Mouse (Mus musculus) forebrain, embryonic 16.5 days (tissue): ENCODE results near the gene Tcf25. TPM values are rescaled to one million over a fixed set of nuclear protein-coding genes. Genes with fewer than 3 reads are reported as not detected.
"Not testable (repeated sequence)": the region's sequence is repeated elsewhere in the genome, so short reads cannot be mapped to it uniquely, and the experiment has no call there.

Source experiments
- ATAC-seq: fragments of 200-750 bp; cut with Nextera tagmentation; 2 replicates; pipeline ENCODE4 v1.8.0; 2017; ENCODE audit warnings: mild to moderate bottlenecking, moderate library complexity
- H3K27ac ChIP-seq: fragments of 300-500 bp; sonication (generic); 2 replicates; pipeline ENCODE4 v1.5.1; 2014; ENCODE audit warnings: low read length, control low read depth
- H3K27me3 ChIP-seq: fragments of 300-500 bp; sonication (generic); replicated peaks from 2 replicates; pipeline ENCODE4 v1.6.1; 2014; ENCODE audit warnings: low read length; ENCODE audit not compliant: control insufficient read depth, insufficient read depth
- H3K36me3 ChIP-seq: fragments of 300-500 bp; sonication (generic); 2 replicates; pipeline ENCODE4 v1.6.1; 2014; ENCODE audit not compliant: control insufficient read depth, insufficient read depth
- H3K4me1 ChIP-seq: fragments of 300-500 bp; sonication (generic); replicated peaks from 2 replicates; pipeline ENCODE4 v1.6.1; 2014; ENCODE audit warnings: low read length; ENCODE audit not compliant: control insufficient read depth, insufficient read depth
- H3K4me2 ChIP-seq: fragments of 300-500 bp; sonication (generic); 2 replicates; pipeline ENCODE4 v1.6.1; 2014; ENCODE audit warnings: mild to moderate bottlenecking, low read length, control low read depth
- H3K4me3 ChIP-seq: fragments of 300-500 bp; sonication (generic); replicated peaks from 2 replicates; pipeline ENCODE4 v1.5.1; 2014; ENCODE audit warnings: mild to moderate bottlenecking, low read length, control low read depth
- H3K9ac ChIP-seq: fragments of 300-500 bp; sonication (generic); replicated peaks from 2 replicates; pipeline ENCODE4 v1.6.1; 2014; ENCODE audit warnings: low read depth, low read length, control low read depth
- H3K9me3 ChIP-seq: fragments of 300-500 bp; sonication (generic); 2 replicates; pipeline ENCODE4 v1.6.1; 2016; ENCODE audit warnings: low read length; ENCODE audit not compliant: control insufficient read depth
- WGBS: fragments of 180-500 bp; shearing (Covaris S2); extraction: QIAGEN DNeasy Blood & Tissue Kit; methylation state at CpG from one replicate; pipeline ENCODE4 v1.1.7; 2014; 5-methylcytosine and 5-hydroxymethylcytosine counted together
- polyA plus RNA-seq: library from polyadenylated mRNA; unstranded; fragments of >200 nt; fragmentation: Nextera tagmentation; extraction: Ambion mirVana; gene quantifications from 2 replicates; pipeline ENCODE4 v1.2.1, GENCODE M21; 2015

The Tcf25 gene
- polyA plus RNA-seq, 1 experiment from 2014 or later, result 283 TPM

- H3K9me3 ChIP-seq, result peaks cover 5% of the 10 kb centered on the region; the same call in 1 of the 2 replicates
- H3K36me3 ChIP-seq, result peaks cover 35% of the 10 kb centered on the region
- WGBS, result 17% methylated on average over 16 of the region's 17 CpGs
- no peak overlapping the region for H3K4me2 ChIP-seq
- H3K9ac ChIP-seq, result no peak overlapping the region
- no peak overlapping the region for H3K4me3 ChIP-seq
- ATAC-seq, result peak; percentile 71
- no peak overlapping the region for H3K27ac ChIP-seq
- H3K4me1 ChIP-seq, result peaks cover 5% of the 10 kb centered on the region
- no peaks in the 10 kb centered on the region for H3K27me3 ChIP-seq
Observed at GRCm38 (mm10) chr8:123422056-123422780, 48.7 kb downstream of the Tcf25 start.

- Histone ChIP-seq H3K9me3 (peaks cover 9% of the 10 kb centered on the region), H3K9ac (no peak overlapping the region), H3K4me1 (peaks cover 2% of the 10 kb centered on the region; the same call in 1 of the 2 replicates), H3K27ac (no peak overlapping the region), H3K36me3 (peaks cover 35% of the 10 kb centered on the region), H3K4me3 (no peak overlapping the region), H3K4me2 (no peak overlapping the region), H3K27me3 (no peaks in the 10 kb centered on the region)
- ATAC-seq, result peak; percentile 21
- whole genome bisulfite sequencing, result 27% methylated on average over 3 of the region's 3 CpGs
Observed at GRCm38 (mm10) chr8:123422781-123423159, 49.2 kb downstream of the Tcf25 start.

- no peaks in the 10 kb centered on the region for H3K27me3 ChIP-seq
- ATAC-seq, result no peak
- H3K36me3 ChIP-seq, result peaks cover 31% of the 10 kb centered on the region
- peaks cover 2% of the 10 kb centered on the region; the same call in 1 of the 2 replicates for H3K4me1 ChIP-seq
- H3K4me3 ChIP-seq, result no peak within 1 kb of the TSS
- WGBS, result 87% methylated on average over 7 of the region's 7 CpGs
- no peak within 1 kb of the TSS for H3K9ac ChIP-seq
- H3K9me3 ChIP-seq, result peaks cover 16% of the 10 kb centered on the region
- no peak within 1 kb of the TSS for H3K27ac ChIP-seq
- H3K4me2 ChIP-seq, result no peak within 1 kb of the TSS
Observed at GRCm38 (mm10) chr8:123423441-123423840, 49.9 kb downstream of the Tcf25 start, which contains the start of gene Def8. Gene Def8 (plus strand): TSS chr8:123423527.

- peaks cover 9% of the 10 kb centered on the region; the same call in 1 of the 2 replicates for H3K36me3 ChIP-seq
- H3K9ac ChIP-seq, result no peak overlapping the region
- no peak overlapping the region for H3K4me2 ChIP-seq
- H3K4me3 ChIP-seq, result no peak overlapping the region
- peaks cover 27% of the 10 kb centered on the region for H3K9me3 ChIP-seq
- no peak for ATAC-seq
- H3K27me3 ChIP-seq, result no peaks in the 10 kb centered on the region
- peaks cover 2% of the 10 kb centered on the region; the same call in 1 of the 2 replicates for H3K4me1 ChIP-seq
- H3K27ac ChIP-seq, result no peak overlapping the region
- WGBS, result 97% methylated on average over 27 of the region's 27 CpGs
Observed at GRCm38 (mm10) chr8:123426511-123427509, 53.3 kb downstream of the Tcf25 start.

- 95% methylated on average over 24 of the region's 24 CpGs for WGBS
- no peak overlapping the region for H3K4me2 ChIP-seq
- no peak overlapping the region for H3K4me3 ChIP-seq
- H3K9ac ChIP-seq, result no peak overlapping the region
- no peaks in the 10 kb centered on the region for H3K4me1 ChIP-seq
- peaks cover 4% of the 10 kb centered on the region; the same call in 1 of the 2 replicates for H3K36me3 ChIP-seq
- no peak overlapping the region for H3K27ac ChIP-seq
- no peaks in the 10 kb centered on the region for H3K27me3 ChIP-seq
- ATAC-seq, result no peak
- H3K9me3 ChIP-seq, result peaks cover 27% of the 10 kb centered on the region
Observed at GRCm38 (mm10) chr8:123427639-123428275, 54.2 kb downstream of the Tcf25 start.

GRCm38 (mm10) chr8:123428343-123428893, 54.9 kb downstream of the Tcf25 start:
- over 99% methylated on average over 28 of the region's 29 CpGs for WGBS
- H3K27ac ChIP-seq, result no peak overlapping the region
- H3K9me3 ChIP-seq, result peaks cover 30% of the 10 kb centered on the region
- no peaks in the 10 kb centered on the region for H3K27me3 ChIP-seq
- ATAC-seq, result no peak
- H3K36me3 ChIP-seq, result 0 out of 2 replicates have a peak, but pooled peaks cover 1% of the 10 kb centered on the region
- no peak overlapping the region for H3K4me2 ChIP-seq
- H3K4me3 ChIP-seq, result no peak overlapping the region
- H3K9ac ChIP-seq, result no peak overlapping the region
- no peaks in the 10 kb centered on the region for H3K4me1 ChIP-seq

- 97% methylated on average over 23 of the region's 23 CpGs for WGBS
- Histone ChIP-seq H3K4me3 (no peak overlapping the region), H3K4me1 (no peaks in the 10 kb centered on the region), H3K27ac (no peak overlapping the region), H3K9ac (no peak overlapping the region), H3K36me3 (no peaks in the 10 kb centered on the region), H3K9me3 (peaks cover 30% of the 10 kb centered on the region), H3K4me2 (no peak overlapping the region), H3K27me3 (no peaks in the 10 kb centered on the region)
- no peak for ATAC-seq
Observed at GRCm38 (mm10) chr8:123428939-123429721, 55.6 kb downstream of the Tcf25 start.

GRCm38 (mm10) chr8:123429722-123430013, 56.1 kb downstream of the Tcf25 start:
- not testable (repeated sequence) for H3K9ac ChIP-seq, H3K4me1 ChIP-seq, ATAC-seq, H3K4me3 ChIP-seq, H3K4me2 ChIP-seq, H3K27ac ChIP-seq, H3K36me3 ChIP-seq, H3K27me3 ChIP-seq
- 94% methylated on average over 13 of the region's 15 CpGs for WGBS
- H3K9me3 ChIP-seq, result peaks cover 30% of the 10 kb centered on the region
